Mouse (Mus musculus): Measurements from ENCODE around the gene Tiam1.
A peak's percentile ranks its signal among the peaks of the same experiment; 100 is the strongest.

Tiam1 gene

DNA sequence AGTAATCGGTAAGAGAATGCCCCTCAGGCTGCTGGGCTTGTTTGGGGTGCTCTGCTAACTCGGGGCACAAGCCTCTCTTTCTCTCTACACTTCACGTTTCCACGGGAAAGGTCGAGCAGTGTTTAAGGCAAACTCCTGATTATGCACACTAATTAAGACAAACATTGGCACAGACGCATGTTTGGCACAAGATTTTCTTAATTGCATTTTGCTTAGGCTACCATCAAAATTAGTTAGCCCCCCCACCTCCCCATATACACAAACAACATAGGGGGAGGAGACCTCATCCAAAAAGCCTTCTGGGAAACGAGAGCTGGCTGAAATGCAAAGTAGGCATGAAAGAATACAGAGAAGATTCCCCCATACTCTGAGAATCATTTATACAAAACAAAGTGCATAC, 148.4 kb downstream of the Tiam1 start:
- DNase-seq (ENCODE audit: low read depth, low spot score) = no peak

DNA sequence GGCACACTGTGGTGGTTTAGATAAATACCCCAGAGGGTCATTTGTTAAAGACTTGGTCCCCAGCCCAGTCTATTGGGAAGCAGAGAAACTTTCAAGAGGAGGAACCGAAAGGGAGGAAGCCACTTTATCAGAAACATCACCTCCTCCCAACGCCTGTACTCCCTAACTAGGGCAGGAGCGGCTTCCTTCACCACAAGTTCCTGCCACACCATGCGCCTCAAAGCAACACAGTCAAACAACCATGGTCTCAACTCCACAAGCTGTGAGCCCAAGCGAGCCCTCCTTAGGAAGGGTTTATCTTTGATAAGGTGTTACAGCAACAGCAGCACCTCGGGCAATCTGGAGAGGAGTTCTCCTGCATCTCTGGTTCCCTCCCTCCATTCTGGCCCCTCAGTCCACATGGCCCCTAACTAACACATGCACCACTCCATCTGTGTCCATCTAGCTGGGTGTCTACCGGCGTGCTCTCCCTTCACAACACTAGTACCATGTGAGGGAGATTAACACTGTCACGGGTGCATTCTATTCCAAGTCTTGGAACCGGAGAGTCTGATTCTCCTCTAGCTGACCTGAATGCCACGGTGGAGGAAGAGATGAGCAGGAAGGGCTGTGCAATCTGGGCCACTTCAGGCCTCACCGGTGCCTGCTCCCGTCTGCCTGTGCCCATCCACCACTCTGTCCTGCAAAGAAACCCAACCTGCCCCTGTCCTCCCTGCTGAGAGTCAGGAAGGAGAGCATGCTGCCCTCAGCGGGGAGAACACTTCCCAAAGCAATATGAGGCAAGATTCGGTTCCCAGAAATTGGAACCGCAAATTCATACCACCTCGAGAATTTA, 149.4 kb downstream of the Tiam1 start:
- DNase-seq (ENCODE audit: low read depth, low spot score) = no peak

DNA sequence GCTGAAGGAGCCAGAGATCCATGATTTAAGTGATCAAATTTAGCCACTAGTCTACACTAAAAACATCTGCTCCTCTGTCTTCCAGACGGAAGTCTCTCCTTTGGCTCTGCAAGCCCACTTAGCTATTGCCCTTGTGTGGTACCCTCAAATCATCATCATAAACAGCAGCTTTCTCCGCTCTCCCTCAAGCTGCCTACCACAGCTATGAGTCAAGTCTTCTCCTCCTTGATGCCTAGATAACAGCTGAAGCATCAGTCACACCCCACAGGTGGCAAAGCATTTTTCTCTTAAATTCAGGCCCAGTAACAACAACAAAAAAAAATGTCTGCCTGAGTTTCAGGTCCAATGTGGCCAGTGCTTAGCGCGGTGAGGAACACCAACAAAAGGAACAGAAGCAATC, 150.1 kb downstream of the Tiam1 start:
- DNase-seq (ENCODE audit: low read depth, low spot score) = no peak

DNA sequence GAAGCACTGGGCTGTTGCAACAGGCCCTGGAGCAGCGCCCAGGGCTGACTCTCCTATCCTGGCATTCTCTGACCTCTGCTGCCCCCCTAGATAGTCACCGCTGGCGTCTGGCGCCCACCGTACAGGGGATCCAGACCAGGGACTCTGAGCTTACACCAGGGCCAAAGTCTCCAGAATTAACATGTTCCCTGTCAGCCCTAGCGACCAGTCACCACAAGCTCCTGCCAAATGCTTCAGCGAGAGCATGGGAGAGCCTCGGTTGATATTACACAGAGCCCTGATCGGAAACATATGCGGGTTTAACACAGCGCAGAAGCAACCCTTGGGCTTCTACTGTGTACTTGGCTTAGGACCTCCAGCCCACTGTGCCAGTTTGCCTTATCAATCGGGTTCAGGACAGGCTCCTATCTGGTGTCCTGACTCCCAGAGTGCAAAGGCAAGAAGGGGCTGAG, 151.8 kb downstream of the Tiam1 start:
- peak; percentile 67 for DNase-seq (ENCODE audit: low read depth, low spot score)

DNA sequence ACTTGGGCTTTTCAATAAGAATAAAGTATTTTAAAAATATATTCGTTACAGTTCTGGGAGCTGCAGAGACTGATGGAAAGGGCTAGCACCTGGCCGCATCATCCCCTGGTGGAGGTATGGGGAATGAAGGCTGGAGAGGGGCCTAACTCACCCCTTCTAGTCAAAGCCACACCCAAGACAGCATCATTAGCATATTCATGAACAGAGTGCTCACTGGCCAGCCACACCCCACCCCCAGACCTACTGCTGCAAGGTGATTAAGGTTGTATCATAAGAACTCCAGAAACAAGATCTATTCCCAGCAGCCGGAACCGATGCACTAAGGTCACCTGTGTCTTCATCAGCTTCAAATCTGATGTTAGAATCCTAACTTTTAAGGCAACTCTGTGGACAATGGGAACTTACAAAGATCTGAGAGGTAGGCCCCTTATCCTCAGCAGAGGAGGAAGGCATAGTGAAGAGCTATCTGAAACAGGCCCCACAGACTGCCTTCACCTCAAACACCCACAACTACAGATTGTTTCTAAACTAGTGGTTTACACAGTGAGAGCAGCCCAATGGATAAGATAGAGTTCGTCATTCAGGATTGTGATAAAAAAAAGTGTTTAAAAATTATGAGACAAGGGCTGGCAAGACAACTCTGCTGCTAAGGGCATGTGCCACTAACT, 153.1 kb downstream of the Tiam1 start:
- no peak for DNase-seq (ENCODE audit: low read depth, low spot score)

DNA sequence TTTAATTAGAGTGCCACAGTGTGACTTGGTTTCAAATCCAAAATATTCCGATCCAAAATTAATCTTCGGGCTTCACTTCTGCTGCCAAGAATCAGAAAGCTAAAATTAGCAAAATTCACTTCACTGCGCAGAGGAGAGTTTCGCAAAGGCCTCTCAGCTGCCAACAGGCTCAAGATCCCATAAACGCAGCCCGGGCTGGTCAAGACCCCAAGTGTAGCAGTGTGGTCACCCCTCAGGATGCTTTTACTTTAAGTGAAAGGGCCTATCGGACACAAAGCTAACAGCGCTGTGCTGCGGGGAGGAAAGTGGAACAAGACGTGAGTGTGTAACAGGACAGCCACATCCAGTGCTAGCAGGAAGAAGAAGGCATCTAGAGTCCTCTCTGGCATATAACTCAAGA, 153.8 kb downstream of the Tiam1 start:
- no peak for DNase-seq (ENCODE audit: low read depth, low spot score)

DNA sequence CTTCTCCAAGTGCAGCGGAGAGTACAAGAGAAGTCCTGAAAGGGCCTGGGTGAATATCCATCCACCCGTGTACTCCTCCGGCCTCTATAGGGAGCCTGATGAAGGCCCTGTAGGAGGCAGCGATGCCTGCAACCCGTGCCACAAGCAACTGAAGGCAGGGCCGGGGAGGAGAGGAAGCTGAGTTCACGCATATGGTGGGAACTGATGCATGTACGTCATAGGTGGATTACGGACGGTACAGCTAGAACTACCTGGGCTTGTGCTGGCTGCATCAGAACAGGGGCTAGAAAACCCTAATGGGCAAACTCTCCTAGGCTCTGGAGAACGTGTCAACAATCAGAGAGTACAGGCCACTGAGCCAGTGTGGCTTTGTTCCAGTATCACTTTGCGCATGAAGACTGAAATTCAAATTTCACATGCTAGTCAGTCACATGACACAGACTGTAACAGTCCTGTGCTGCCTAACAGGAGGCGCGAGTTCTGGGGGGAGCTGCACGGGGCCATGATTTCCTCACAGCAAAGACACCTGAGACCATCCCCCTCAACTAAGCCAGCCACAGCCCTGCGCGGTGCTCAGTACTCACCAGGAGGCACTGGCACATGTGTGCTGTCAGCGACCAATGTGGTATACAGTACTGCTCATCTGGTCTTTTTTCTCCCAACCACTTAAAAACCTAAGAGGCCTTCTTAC, 156.8 kb downstream of the Tiam1 start:
- no peak for DNase-seq (ENCODE audit: low read depth, low spot score)

DNA sequence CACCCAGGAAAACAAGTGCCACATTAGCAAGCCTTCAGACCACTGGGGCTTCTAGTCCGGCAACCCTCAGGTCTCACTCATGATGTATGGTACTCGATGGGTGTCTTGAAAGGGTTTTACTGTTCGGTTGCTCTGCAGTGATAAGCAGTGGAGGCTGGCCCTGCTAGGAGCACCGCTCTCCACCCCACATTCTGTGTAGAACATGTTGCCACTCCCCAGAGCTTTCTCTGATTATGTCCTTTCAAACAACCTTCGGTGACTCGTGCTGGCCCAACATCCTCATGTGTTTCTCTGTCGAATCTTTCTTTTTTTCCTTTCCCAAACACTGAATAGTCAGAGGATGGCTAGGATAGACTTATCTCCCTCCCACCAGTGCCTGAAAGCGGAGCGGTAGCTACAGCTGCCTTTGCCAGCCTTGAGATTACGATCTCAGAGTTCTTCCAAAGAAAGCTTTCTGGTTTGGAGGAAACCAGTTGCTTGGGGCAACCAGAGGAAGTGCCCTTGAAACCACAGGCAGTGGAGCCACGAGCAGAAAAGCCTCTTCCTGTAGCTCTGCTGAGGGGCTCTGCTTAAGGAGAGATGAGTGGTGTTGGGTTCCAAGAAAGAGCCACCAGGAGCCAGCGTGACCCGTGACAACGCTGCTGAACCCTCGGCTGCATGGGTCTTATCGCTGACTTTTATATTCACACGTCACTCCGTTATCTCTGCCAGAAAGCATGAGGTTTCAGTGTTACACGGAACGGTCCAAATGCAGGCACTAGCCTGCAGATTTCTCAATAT, 157.7 kb downstream of the Tiam1 start:
- no peak for DNase-seq (ENCODE audit: low read depth, low spot score)

DNA sequence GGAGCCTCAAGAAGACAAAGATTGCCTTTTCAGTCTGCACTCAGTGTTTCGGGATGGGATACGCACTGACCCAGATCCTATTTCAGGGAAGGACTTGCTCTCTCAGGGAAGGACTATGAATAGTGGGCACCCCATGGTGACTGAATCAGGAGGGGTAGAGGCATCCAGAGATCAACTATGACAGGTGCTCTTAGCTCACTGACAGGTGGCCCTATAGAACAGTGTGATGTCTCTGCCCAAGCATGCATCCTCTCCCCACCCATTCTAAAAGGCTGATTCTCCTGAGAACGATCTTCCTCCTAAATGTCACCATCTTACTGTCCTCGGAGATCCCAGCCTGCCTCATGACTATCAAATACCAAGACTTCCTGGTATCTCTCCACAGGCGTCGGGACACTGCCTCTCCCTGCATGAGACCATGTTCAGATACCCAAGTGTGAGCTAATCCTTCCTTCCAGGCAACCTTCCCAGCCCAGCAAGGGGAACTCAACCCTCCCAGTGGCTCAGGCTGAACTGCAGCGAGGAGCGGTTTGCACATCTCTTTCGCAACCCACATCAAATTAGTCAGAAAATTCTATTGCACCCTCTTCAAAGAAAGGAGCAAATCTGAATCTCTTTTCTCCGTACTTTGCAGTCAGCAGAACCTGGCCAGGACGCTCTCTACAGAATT, 163.4 kb downstream of the Tiam1 start:
- DNase-seq (ENCODE audit: low read depth, low spot score) = peak; percentile 44

DNA sequence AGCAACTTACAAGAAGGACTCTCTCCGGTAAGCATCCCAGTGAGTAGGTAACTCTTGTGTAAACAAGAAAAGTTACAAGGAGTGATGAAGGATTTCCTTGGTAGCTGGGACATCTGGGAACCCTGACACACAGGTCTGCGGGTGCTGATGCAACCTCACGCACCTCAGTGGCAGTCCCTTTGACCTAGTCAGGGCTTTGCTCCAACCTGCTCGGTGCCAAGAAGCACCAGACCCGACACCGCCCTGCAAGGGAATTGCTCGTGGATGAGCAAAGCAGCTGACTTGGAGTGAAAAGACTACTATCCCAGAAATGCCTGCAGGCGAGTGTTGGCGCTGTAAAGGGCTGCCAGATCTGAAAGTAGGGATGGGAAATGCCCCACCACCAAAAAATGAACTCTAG, 168.1 kb downstream of the Tiam1 start:
- DNase-seq (ENCODE audit: low read depth, low spot score) = no peak

DNA sequence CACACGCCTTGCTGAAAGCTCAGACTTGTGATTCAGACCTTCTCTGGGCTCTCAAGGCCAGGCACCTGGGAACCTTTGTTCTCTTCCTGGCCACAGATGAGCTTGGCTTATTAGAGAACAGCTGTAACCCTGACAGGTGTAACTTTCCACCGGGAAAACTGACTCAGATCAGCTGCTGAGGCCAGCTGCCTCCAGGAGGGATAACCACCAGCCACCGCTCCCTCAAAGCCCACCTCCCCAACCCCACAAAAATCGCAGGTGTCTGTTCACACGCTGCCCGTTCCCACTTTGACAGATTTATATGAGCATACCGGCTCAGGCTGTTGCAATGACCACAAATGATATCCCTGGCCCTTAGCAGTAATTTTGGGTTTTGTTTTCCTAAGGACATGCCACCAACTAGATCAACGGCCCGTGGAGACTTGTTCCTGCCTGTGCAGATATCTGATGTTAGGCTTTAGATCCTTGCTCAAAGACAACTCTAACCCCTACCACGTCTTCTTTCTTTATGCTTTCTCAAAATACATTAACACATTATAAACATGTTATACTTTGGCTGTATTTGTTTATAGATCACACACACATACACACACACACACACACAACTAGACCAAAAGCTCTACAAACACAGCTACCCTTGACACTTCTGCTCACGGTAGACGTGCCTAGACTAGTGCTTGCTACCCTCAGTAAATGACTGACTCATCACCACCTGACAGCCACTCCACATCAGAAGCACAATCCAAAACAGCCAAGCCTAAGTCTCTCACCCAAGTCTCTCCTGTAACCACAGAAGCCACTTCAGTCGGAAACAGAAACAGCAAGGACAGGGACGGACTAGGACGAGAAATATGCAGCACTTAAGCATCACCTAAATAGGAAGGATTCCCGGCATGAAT, 169.5 kb downstream of the Tiam1 start:
- no peak for DNase-seq (ENCODE audit: low read depth, low spot score)

DNA sequence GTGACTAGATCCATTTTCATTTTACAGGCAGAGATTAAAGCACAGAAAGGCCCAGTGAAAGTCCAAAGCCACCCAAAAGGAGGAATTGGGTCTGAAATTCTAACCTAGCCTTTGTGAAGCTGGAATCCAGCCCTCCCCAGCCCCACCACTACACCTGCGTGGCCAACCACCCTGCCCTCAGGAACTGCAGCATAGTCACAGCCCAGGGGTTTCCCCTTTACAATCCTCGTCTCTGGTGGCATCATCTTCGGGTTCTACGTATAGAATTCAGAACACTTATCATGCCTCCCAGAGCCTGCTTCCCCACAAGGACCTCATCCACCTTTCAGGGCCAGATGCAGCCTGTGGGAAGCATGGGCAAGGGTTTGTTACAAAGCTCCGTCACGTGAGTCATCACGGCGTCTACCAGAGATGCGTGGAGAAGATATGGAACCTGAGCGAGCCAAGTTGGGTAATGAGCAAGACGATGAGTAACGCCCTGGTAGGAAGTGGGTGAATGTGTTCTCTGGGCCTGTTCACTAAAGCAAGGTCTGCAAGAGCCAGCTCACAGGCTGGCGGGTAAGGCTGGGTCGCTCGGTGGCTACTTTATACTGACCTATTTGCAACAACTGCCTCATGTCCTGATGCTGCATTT, 170.6 kb downstream of the Tiam1 start:
- DNase-seq (ENCODE audit: low read depth, low spot score) = no peak

DNA sequence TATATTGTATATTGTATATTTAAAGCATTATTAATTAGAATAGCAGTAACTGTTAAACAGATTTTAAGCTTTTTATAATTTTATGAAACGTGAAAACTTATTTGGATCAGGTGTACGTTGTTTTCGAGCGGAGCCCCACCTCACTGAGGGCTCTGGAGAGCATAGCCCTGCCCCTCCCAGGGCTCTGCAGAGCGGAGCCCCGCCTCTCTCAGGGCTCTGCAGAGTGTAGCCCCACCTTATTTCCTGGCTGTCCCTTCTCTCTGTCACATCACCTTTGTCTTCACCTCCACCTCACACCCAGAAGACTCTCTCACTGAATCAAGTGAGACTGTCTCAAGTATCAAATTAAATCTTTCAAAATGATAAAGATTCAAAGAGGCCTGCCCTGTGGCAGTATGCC, 171.6 kb downstream of the Tiam1 start:
- DNase-seq (ENCODE audit: low read depth, low spot score) = no peak

DNA sequence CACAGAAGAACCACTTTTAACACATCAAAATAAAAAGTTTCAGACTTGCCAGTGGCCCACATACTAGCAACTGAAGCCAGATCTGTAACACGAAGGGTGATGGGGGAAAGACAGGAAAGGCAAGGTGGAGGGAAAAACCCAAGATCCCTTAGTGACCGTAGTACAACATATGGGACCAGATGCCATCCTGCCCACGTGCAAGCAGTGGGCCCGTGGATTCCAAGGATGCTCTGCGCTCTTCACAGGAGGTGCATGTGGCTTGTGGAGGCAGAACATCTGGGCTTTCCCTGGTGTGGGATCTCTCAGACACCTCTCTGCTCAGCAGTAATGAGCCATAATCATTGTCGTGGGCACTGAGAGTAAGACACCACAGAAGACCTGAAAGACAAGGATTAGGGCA, 175.5 kb downstream of the Tiam1 start:
- no peak for DNase-seq (ENCODE audit: low read depth, low spot score)

DNA sequence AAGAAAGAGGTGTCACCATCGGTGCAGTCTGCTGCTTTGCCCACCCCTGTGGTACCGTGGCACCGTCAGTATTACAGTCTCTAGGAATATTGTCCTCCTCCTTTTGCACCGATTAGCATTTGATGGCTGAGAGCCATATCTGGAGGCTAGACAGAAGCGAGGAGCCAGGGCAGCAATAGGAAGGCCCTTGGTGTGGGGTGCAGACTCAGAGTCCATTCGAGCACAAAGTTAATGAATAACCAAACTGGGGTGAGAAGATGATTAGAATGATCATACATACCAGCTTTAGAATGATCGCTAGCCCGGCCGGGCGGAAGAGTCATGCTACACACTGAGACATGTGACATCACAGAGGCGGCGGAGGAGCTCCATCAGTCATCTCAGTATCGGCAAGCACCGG, 180.7 kb downstream of the Tiam1 start:
- DNase-seq (ENCODE audit: low read depth, low spot score) = no peak

DNA sequence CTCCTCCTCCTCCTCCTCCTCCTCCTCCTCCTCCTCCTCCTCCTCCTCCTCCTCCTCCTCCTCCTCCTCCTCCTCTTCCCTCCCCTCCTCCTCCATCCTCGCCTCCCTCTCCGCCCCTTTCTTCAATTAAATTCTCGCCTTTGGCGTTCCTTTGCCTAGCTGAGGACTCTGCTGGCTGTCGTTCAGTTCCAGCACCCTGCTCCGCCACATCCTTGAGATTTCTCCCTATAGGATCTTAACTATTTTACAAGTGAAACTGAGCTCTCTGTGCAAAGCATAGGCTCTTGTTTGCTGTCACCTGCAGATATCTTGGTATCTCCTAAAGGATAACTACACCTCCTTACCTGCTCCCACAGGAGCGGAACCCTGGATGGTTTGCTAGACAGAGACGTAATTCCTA, 182.7 kb downstream of the Tiam1 start:
- DNase-seq (ENCODE audit: low read depth, low spot score) = no peak

DNA sequence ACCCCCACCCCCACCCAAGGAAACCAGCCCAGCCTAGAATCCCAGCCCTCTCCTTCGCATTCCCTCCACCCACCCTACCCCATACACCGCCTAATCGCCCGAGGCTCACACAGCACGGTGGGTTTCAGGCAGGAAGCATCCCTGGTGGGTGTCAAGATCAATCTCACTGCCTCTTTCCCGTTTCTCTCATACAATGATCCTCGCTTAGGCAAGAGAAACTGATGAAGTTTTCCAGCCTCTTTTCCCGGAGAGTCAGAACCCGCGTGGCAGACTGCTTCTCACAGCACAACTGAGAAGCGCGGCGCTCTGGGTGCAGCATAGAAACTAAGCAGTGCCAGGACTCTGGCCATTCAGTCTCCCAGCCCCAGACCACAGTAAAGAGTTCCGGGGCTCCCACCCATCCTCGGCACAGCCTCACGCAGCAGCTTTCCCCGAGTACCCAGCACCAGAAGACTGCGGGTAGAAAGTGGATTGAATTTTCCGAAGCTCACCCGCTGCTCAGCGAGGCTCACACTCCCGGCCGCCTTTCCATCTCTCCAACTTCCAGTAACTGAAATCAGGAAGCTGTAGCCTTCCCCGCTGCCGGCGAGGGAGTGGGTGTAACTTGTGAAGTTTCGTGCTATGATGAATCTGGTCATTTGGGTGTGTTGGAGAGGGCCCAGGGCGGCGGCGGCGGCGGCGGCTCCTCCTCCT, 183.2 kb downstream of the Tiam1 start:
- DNase-seq (ENCODE audit: low read depth, low spot score) = peak; percentile 41

DNA sequence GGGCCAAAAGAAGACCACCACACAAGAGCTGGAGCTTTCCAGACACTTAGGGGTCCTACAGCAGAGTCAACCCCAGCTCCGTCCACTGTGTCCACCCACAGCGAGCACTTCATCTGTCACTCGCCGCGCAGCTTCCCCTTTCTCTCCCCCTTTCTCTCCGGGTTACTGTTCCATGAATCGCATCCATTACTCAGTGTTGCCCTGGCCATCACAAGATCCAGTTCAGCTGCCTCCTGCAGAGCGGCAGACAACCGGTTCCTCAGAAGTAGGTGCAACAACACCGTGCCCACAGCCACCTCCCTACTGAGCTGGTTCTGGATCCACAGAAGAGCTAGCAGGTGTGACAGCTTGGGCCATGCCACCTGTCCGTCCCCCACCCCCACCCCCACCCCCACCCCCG, 184.6 kb downstream of the Tiam1 start:
- DNase-seq (ENCODE audit: low read depth, low spot score) = no peak

DNA sequence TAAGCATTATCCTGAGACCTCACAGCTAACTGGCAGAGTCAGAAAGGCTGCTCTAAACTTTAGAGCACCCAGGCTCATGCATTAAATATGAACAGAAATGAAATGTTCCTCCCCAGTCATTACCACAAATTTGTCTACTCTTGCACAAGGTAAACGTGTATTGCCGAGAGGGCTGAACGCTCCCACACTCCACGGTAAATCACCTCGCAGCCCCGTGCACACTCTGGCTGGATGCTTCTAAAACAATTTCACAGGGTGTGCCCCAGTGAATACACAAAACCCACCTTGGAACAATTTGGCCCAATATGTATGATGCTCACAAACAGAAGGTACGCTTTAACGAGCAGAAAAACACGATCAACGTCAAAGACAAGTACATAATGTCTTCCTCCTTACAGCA, 185.5 kb downstream of the Tiam1 start:
- no peak for DNase-seq (ENCODE audit: low read depth, low spot score)
